Mouse (Mus musculus) midbrain, embryonic 15.5 days (tissue): ENCODE results near the gene Mmp14. TPM values are rescaled to one million over a fixed set of nuclear protein-coding genes. Genes with fewer than 3 reads are reported as not detected.

Experiments
- ATAC-seq: fragments of 200-750 bp; cut with Nextera tagmentation; replicated peaks from 2 replicates; pipeline ENCODE4 v1.8.0; 2017; ENCODE audit warnings: moderate TSS enrichment
- H3K27ac ChIP-seq: fragments of 300-500 bp; sonication (generic); 2 replicates; pipeline ENCODE4 v1.5.1; 2015; ENCODE audit warnings: mild to moderate bottlenecking, inconsistent platforms
- H3K27me3 ChIP-seq: fragments of 300-500 bp; sonication (generic); replicated peaks from 2 replicates; pipeline ENCODE4 v1.6.1; 2015; ENCODE audit warnings: inconsistent platforms
- H3K36me3 ChIP-seq: fragments of 300-500 bp; sonication (generic); replicated peaks from 2 replicates; pipeline ENCODE4 v1.6.1; 2015; ENCODE audit warnings: inconsistent platforms
- H3K4me1 ChIP-seq: fragments of 300-500 bp; sonication (generic); 2 replicates; pipeline ENCODE4 v1.6.1; 2015; ENCODE audit warnings: inconsistent platforms
- H3K4me2 ChIP-seq: fragments of 300-500 bp; sonication (generic); 2 replicates; pipeline ENCODE4 v1.6.1; 2015; ENCODE audit warnings: inconsistent platforms, mild to moderate bottlenecking, moderate library complexity
- H3K4me3 ChIP-seq: fragments of 300-500 bp; sonication (generic); 2 replicates; pipeline ENCODE4 v1.5.1; 2015; ENCODE audit warnings: mild to moderate bottlenecking, inconsistent platforms
- H3K9ac ChIP-seq: fragments of 300-500 bp; sonication (generic); 2 replicates; pipeline ENCODE4 v1.6.1; 2015; ENCODE audit warnings: mild to moderate bottlenecking, inconsistent platforms
- H3K9me3 ChIP-seq: fragments of 300-500 bp; sonication (generic); 2 replicates; pipeline ENCODE4 v1.6.1; 2016; ENCODE audit warnings: inconsistent platforms
- WGBS: fragments of 180-500 bp; shearing (Covaris S2); methylation state at CpG from one replicate; pipeline ENCODE4 v1.1.7; 2015; ENCODE audit warnings: mixed read lengths; 5-methylcytosine and 5-hydroxymethylcytosine counted together
- polyA plus RNA-seq: library from polyadenylated mRNA; unstranded; fragments of >200 nt; fragmentation: Nextera tagmentation; extraction: Ambion mirVana; gene quantifications from 2 replicates; pipeline ENCODE4 v1.2.1, GENCODE M21; 2015

Mmp14 gene
- polyA plus RNA-seq, 1 experiment from 2014 or later = 45.4 TPM

DNA sequence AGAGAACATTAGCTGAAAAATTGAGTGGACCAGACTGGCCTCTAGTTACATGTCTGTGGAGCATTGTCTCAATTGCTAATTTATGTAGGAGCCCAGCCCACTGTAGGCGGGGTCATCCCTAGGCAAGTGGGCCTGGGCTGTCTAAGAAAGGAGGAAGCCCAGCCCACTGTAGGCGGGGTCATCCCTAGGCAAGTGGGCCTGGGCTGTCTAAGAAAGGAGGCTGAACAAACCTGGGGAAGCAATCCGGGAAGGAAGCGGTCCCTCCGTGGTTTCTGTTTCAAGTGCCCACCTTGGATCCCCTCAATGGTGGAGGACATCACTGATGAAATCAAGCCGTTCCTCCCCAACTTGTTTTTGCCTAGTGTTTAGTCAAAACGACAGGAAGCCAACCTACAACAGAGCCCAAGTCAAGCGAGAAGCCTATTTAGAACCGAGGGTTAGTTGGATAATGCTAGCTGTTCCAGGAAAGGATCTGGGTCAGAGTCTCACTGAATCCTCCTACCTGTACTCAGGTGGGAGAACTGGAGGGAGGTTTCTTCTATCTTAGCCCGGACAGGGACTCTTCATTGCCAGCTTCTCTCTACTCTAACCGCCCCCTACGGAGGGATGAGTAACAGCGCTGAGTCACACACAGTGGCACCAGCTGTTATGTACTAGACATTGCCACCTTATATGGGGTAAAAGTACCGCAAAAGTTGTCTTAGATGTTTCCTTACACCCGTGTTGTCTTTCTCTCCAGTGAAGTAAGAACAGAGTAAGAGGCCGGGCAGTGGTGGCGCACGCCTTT is 61.1 kb downstream of the Mmp14 start:
- Histone ChIP-seq H3K4me3 (no peak overlapping the region), H3K27ac (no peak overlapping the region), H3K27me3 (no peaks in the 10 kb centered on the region), H3K9ac (no peak overlapping the region), H3K4me2 (no peak overlapping the region), H3K4me1 (peaks cover 2% of the 10 kb centered on the region; the same call in 1 of the 2 replicates), H3K36me3 (no peaks in the 10 kb centered on the region), H3K9me3 (no peaks in the 10 kb centered on the region)
- WGBS = 70% methylated on average over 18 of the region's 18 CpGs
- ATAC-seq = no peak

DNA sequence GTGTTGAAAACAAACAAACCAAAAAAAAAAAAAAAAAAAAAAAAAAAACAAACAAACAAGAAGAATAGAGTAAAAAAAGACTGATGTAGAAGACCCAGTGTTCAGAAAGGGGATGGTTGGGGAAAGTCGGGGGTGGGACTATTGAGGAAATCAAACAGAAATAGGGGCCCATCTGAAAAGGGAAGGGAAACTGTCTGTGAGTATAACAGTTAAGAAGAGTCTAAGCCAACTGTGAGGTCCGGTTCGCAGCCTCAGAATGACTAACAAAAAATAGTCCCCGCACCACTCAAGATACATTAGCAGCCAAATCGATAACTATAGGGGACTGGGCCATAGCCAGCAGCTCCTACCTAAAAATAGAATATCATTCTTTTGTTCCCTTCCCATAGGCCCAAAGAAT is 61.8 kb downstream of the Mmp14 start:
- no peak for ATAC-seq
- Histone ChIP-seq H3K4me3 (no peak overlapping the region), H3K9ac (no peak overlapping the region), H3K4me1 (no peaks in the 10 kb centered on the region), H3K36me3 (no peaks in the 10 kb centered on the region), H3K27me3 (no peaks in the 10 kb centered on the region), H3K4me2 (no peak overlapping the region), H3K9me3 (no peaks in the 10 kb centered on the region), H3K27ac (no peak overlapping the region)
- 96% methylated on average over 5 of the region's 5 CpGs for WGBS

DNA sequence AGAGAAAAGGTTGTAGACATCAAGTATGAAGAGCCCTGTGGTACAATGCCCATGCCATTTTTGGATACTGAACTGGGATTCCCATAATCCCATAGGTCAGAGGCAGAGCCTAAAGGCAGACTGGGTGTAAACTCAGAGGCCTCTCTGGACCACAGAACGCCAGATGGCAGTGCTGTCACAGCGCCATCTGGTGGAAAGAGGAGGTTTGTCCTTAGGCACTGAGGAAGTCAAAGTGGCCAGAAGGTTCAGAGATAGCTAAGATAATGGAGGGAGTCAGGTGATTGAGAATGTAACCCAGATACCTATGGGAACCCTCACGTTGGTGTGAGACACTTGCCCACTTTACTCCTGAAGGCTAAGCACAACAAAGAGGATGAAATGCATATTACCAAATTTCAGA is 62.8 kb downstream of the Mmp14 start:
- 0% methylated on average over 3 of the region's 3 CpGs for WGBS
- H3K9ac ChIP-seq = no peak overlapping the region
- no peaks in the 10 kb centered on the region for H3K27me3 ChIP-seq
- no peaks in the 10 kb centered on the region for H3K9me3 ChIP-seq
- H3K4me3 ChIP-seq = no peak overlapping the region
- H3K4me1 ChIP-seq = no peaks in the 10 kb centered on the region
- no peak overlapping the region for H3K27ac ChIP-seq
- H3K4me2 ChIP-seq = no peak overlapping the region
- H3K36me3 ChIP-seq = no peaks in the 10 kb centered on the region
- no peak for ATAC-seq

Other genes with a start within 250 kb of the Mmp14 start
- gene Dad1, start 177.5 kb upstream of the Mmp14 start, polyA plus RNA-seq = 329 and 335 TPM in 2 replicates
- 45.9 and 53.2 TPM in 2 replicates for gene Abhd4, start 177.4 kb upstream of the Mmp14 start, polyA plus RNA-seq
- gene Olfr49, start 146.7 kb upstream of the Mmp14 start, polyA plus RNA-seq = not detected in 2 replicates
- gene Oxa1l, start 70.8 kb upstream of the Mmp14 start, polyA plus RNA-seq = 52.8 and 54.8 TPM in 2 replicates
- 4.7 and 4.9 TPM in 2 replicates for gene Slc7a7, start 13.8 kb upstream of the Mmp14 start, polyA plus RNA-seq
- gene Mrpl52, start 4.7 kb upstream of the Mmp14 start, polyA plus RNA-seq = 234 and 252 TPM in 2 replicates
- 28.9 and 31.4 TPM in 2 replicates for gene Lrp10, start 32.5 kb downstream of the Mmp14 start, polyA plus RNA-seq
- 45.2 and 47.1 TPM in 2 replicates for gene Rem2, start 44.5 kb downstream of the Mmp14 start, polyA plus RNA-seq
- gene Prmt5, start 85.9 kb downstream of the Mmp14 start, polyA plus RNA-seq = 99.8 and 102 TPM in 2 replicates
- 14.2 and 14.8 TPM in 2 replicates for gene Haus4, start 123.0 kb downstream of the Mmp14 start, polyA plus RNA-seq
- gene Ajuba, start 145.9 kb downstream of the Mmp14 start, polyA plus RNA-seq = 8.7 and 11.2 TPM in 2 replicates
- 6.7 and 9.0 TPM in 2 replicates for gene 4931414P19Rik, start 174.4 kb downstream of the Mmp14 start, polyA plus RNA-seq
- 445 and 463 TPM in 2 replicates for gene Psmb5, start 186.4 kb downstream of the Mmp14 start, polyA plus RNA-seq
- not detected in 2 replicates for gene Psmb11, start 189.8 kb downstream of the Mmp14 start, polyA plus RNA-seq
- not detected in 2 replicates for gene Gm17606, start 209.3 kb downstream of the Mmp14 start, polyA plus RNA-seq
- gene Cdh24, start 209.8 kb downstream of the Mmp14 start, polyA plus RNA-seq = 14.1 and 15.5 TPM in 2 replicates